Mouse (Mus musculus) limb, embryonic 13.5 days (tissue): ENCODE results near the gene Gm10945. TPM values are rescaled to one million over a fixed set of nuclear protein-coding genes. Genes with fewer than 3 reads are reported as not detected.

Experiments used
- polyA plus RNA-seq: library from polyadenylated mRNA; unstranded; fragments of >200 nt; fragmentation: Nextera tagmentation; extraction: Ambion mirVana; gene quantifications from 2 replicates; pipeline ENCODE4 v1.2.1, GENCODE M21; 2015

Gene Gm10945
- polyA plus RNA-seq, 1 experiment from 2014 or later = not detected

Other genes with a start within 250 kb of the Gm10945 start
- gene Oprm1, start 3.3 kb downstream of the Gm10945 start, polyA plus RNA-seq = not detected in 2 replicates